Comparison of ENCODE assay signal across 9 mouse cellular contexts in genomic region chr14:62637436-62638344, GRCm38 (mm10). TPM values are rescaled to one million over a fixed set of nuclear protein-coding genes. Genes with fewer than 3 reads are reported as not detected.
DNase-seq lines count a peak whose midpoint lies in the region; ATAC-seq lines count a peak whose summit lies in the region.
"Had no signal": no experiment of that assay in that cellular context is flagged by ENCODE, and none has a peak within 500 bp of the region (broad histone marks: within the 10 kb centered on the region; RNA-seq: fewer than 3 reads in every experiment).

No protein-coding gene starts in this region.

- H3K4me1 ChIP-seq in heart, embryonic 11.5 days (ENCODE audit: control insufficient read depth, insufficient read depth, low read length): no peaks in the 10 kb centered on the region
- peaks cover 9% of the 10 kb centered on the region for H3K4me1 ChIP-seq in midbrain, embryonic 16.5 days (ENCODE audit: control insufficient read depth, insufficient read depth, low read length)

- no peaks in the 10 kb centered on the region for H3K27me3 ChIP-seq in heart, embryonic 11.5 days (ENCODE audit: control insufficient read depth, insufficient read depth, low read length)
- H3K27me3 ChIP-seq in midbrain, embryonic 16.5 days (ENCODE audit: control insufficient read depth, insufficient read depth, low read depth, low read length): no peaks in the 10 kb centered on the region

- no peaks in the 10 kb centered on the region for H3K9me3 ChIP-seq in heart, embryonic 11.5 days (replicated peaks; ENCODE audit: control insufficient read depth, low read length)
- no peaks in the 10 kb centered on the region for H3K9me3 ChIP-seq in midbrain, embryonic 16.5 days (replicated peaks; ENCODE audit: control insufficient read depth, low read length, poor library complexity, severe bottlenecking)

- no peak for ATAC-seq in heart, embryonic 11.5 days (replicated peaks; ENCODE audit: insufficient number of reproducible peaks, low FRiP score, low TSS enrichment)
- peak; percentile 63 for ATAC-seq in midbrain, embryonic 16.5 days
- no peak for ATAC-seq in erythroblast, adult 5-6 weeks (replicated peaks; ENCODE audit: low FRiP score, poor library complexity, severe bottlenecking)

- peak; percentile 90 for DNase-seq in heart, adult 11 months
- peak; percentile 8 for DNase-seq in embryo, embryonic 10 days (ENCODE audit: low spot score)
- DNase-seq in heart, postnatal 14 days: peak; percentile 11 to 26
- no peak for DNase-seq in gastrocnemius, postnatal 25 days
- DNase-seq in lung, postnatal 10 days: no peak

- no peak overlapping the region for H3K4me3 ChIP-seq in heart, embryonic 11.5 days (ENCODE audit: low read depth, low read length)
- no peak overlapping the region for H3K4me3 ChIP-seq in midbrain, embryonic 16.5 days (ENCODE audit: low read depth, low read length)

- 27% methylated on average over 9 of the region's 9 CpGs for WGBS in heart, embryonic 11.5 days (ENCODE audit: insufficient replicate concordance)
- 24% methylated on average over 9 of the region's 9 CpGs for WGBS in midbrain, embryonic 16.5 days

- no peak overlapping the region for H3K27ac ChIP-seq in heart, embryonic 11.5 days (ENCODE audit: low read depth, low read length)
- peak overlapping the region; percentile 69 for H3K27ac ChIP-seq in midbrain, embryonic 16.5 days (ENCODE audit: low read length)

- no peak overlapping the region for H3K4me2 ChIP-seq in heart, embryonic 11.5 days
- H3K4me2 ChIP-seq in midbrain, embryonic 16.5 days (ENCODE audit: low read length): peak overlapping the region; percentile 33

- no peaks in the 10 kb centered on the region for H3K36me3 ChIP-seq in heart, embryonic 11.5 days (ENCODE audit: control insufficient read depth, insufficient read depth, low read length)
- no peaks in the 10 kb centered on the region for H3K36me3 ChIP-seq in midbrain, embryonic 16.5 days (ENCODE audit: control insufficient read depth, insufficient read depth, low read length)

- no peak overlapping the region for H3K9ac ChIP-seq in heart, embryonic 11.5 days (ENCODE audit: low read depth, low read length)
- no peak overlapping the region for H3K9ac ChIP-seq in midbrain, embryonic 16.5 days (ENCODE audit: low read depth, low read length)

- intact Hi-C loops in heart, postnatal 14 days (cut with DNase I): loop anchor here (5.0 kb wide), 2 partner anchors 145 to 340 kb away; no protein-coding TSS in a partner anchor

RNA-seq across cellular contexts. Expression of gene Serpine3, which starts 25.8 kb away (rescaled TPM):
- polyA plus RNA-seq in heart, embryonic 11.5 days (2014; fragmentation: Nextera tagmentation; extraction: Ambion mirVana): 0.16 and 0.27 TPM in 2 replicates
- total RNA-seq in heart, postnatal 14 days (2021): not detected
- polyA plus RNA-seq in midbrain, embryonic 16.5 days (2015; fragmentation: Nextera tagmentation; extraction: Ambion mirVana): not detected in 2 replicates
- not detected in 2 replicates for total RNA-seq in erythroblast, adult 5-6 weeks (2015; ENCODE audit: low replicate concordance)
- not detected in 2 replicates for total RNA-seq in erythroblast, adult 5-6 weeks (2017; ENCODE audit: low replicate concordance)
- not detected for total RNA-seq in gastrocnemius, postnatal 25 days (2021)
- total RNA-seq: heart, postnatal 36 days had no signal

Comparison
In these comparisons a context has a peak if more than half of its experiments do, and no peak if none do; other contexts are left out.
1. DNase-seq: peak in heart, adult 11 months (single experiment), embryo, embryonic 10 days (single experiment) and heart, postnatal 14 days (2 of 2); none in gastrocnemius, postnatal 25 days (single experiment) and lung, postnatal 10 days (single experiment).